Mouse (Mus musculus) midbrain, postnatal 0 days (tissue): ENCODE measurements around the gene Ccdc169. TPM values are rescaled to one million over a fixed set of nuclear protein-coding genes. Genes with fewer than 3 reads are reported as not detected.

Experiments used
- ATAC-seq: fragments of 200-750 bp; cut with Nextera tagmentation; 2 replicates; pipeline ENCODE4 v1.8.0; 2017; ENCODE audit warnings: moderate number of reproducible peaks, mild to moderate bottlenecking, moderate TSS enrichment, moderate library complexity; ENCODE audit not compliant: low FRiP score
- DNase-seq: peaks from one replicate; pipeline ENCODE4 v3.0.0-alpha.2; 2015; ENCODE audit warnings: low spot score
- H3K27ac ChIP-seq: fragments of 300-500 bp; sonication (generic); 2 replicates; pipeline ENCODE4 v1.5.1; 2014; ENCODE audit warnings: low read depth, mild to moderate bottlenecking, low read length, mixed read lengths
- H3K27me3 ChIP-seq: fragments of 300-500 bp; sonication (generic); 2 replicates; pipeline ENCODE4 v1.6.1; 2014; ENCODE audit warnings: low read length, control low read depth, mixed read lengths; ENCODE audit not compliant: insufficient read depth
- H3K36me3 ChIP-seq: fragments of 300-500 bp; sonication (generic); 2 replicates; pipeline ENCODE4 v1.6.1; 2014; ENCODE audit warnings: low read length, control low read depth, mixed read lengths; ENCODE audit not compliant: insufficient read depth
- H3K4me1 ChIP-seq: fragments of 300-500 bp; sonication (generic); 2 replicates; pipeline ENCODE4 v1.6.1; 2014; ENCODE audit warnings: mild to moderate bottlenecking, control low read depth, antibody characterized with exemption, low read length, mixed read lengths; ENCODE audit not compliant: insufficient read depth
- H3K4me2 ChIP-seq: fragments of 300-500 bp; sonication (generic); 2 replicates; pipeline ENCODE4 v1.6.1; 2014; ENCODE audit warnings: low read depth, mild to moderate bottlenecking, low read length, mixed read lengths; ENCODE audit not compliant: poor library complexity, severe bottlenecking
- H3K4me3 ChIP-seq: fragments of 300-500 bp; sonication (generic); 2 replicates; pipeline ENCODE4 v1.5.1; 2014; ENCODE audit warnings: low read depth, mild to moderate bottlenecking, low read length, moderate library complexity
- H3K9ac ChIP-seq: fragments of 300-500 bp; sonication (generic); replicated peaks from 2 replicates; pipeline ENCODE4 v1.6.1; 2014; ENCODE audit warnings: mild to moderate bottlenecking, low read length, moderate library complexity, mixed read lengths; ENCODE audit not compliant: poor library complexity, severe bottlenecking
- H3K9me3 ChIP-seq: fragments of 300-500 bp; sonication (generic); 2 replicates; pipeline ENCODE4 v1.6.1; 2016; ENCODE audit warnings: low read length, control low read depth
- CTCF ChIP-seq: IDR thresholded peaks from 2 replicates; pipeline ENCODE4 v1.5.1; 2016; ENCODE audit warnings: antibody characterized with exemption, mild to moderate bottlenecking
- WGBS: fragments of 180-500 bp; shearing (Covaris S2); extraction: QIAGEN DNeasy Blood & Tissue Kit; methylation state at CpG from one replicate; pipeline ENCODE4 v1.1.7; 2014; 5-methylcytosine and 5-hydroxymethylcytosine counted together
- polyA plus RNA-seq: library from polyadenylated mRNA; unstranded; fragments of >200 nt; fragmentation: Nextera tagmentation; extraction: Ambion mirVana; gene quantifications from 2 replicates; pipeline ENCODE4 v1.2.1, GENCODE M21; 2015
- total RNA-seq: library from RNA; depleted of rRNA; stranded (reverse); fragments of >200 nt; gene quantifications from 2 replicates; pipeline ENCODE4 v1.2.3, GENCODE M21; 2014; rRNA removed

The Ccdc169 gene
- 0.05 and 2.2 TPM in 2 replicates for total RNA-seq
- polyA plus RNA-seq = 0.11 and 0.16 TPM in 2 replicates

- Histone ChIP-seq H3K4me2 (no peak within 1 kb of the TSS), H3K9ac (no peak within 1 kb of the TSS), H3K36me3 (peaks cover 23% of the 10 kb centered on the region), H3K27me3 (no peaks in the 10 kb centered on the region), H3K4me1 (no peaks in the 10 kb centered on the region), H3K4me3 (no peak within 1 kb of the TSS), H3K27ac (no peak within 1 kb of the TSS), H3K9me3 (no peaks in the 10 kb centered on the region)
- TF ChIP-seq CTCF = no peak
- no peak for ATAC-seq
- DNase-seq = no peak
Measured at GRCm38 (mm10) chr3:55137039-55137438, at the start of gene Ccdc169. TSS of gene Ccdc169 (plus strand) at chr3:55137339.

GRCm38 (mm10) chr3:55087360-55087759 lies 49.8 kb upstream of the Ccdc169 start:
- H3K9ac ChIP-seq = no peak overlapping the region
- H3K36me3 ChIP-seq = no peaks in the 10 kb centered on the region
- DNase-seq (peak; percentile 43), ATAC-seq (no peak)
- no peaks in the 10 kb centered on the region for H3K9me3 ChIP-seq
- no peak overlapping the region for H3K4me3 ChIP-seq
- WGBS = 60% methylated on average over 4 of the region's 4 CpGs
- no peaks in the 10 kb centered on the region for H3K27me3 ChIP-seq
- no peaks in the 10 kb centered on the region for H3K4me1 ChIP-seq
- H3K27ac ChIP-seq = no peak overlapping the region
- peak; percentile 70 for TF ChIP-seq CTCF
- no peak overlapping the region for H3K4me2 ChIP-seq

GRCm38 (mm10) chr3:55088359-55088758 lies 48.8 kb upstream of the Ccdc169 start:
- Histone ChIP-seq H3K27ac (no peak overlapping the region), H3K4me3 (no peak overlapping the region), H3K27me3 (no peaks in the 10 kb centered on the region), H3K4me2 (no peak overlapping the region), H3K36me3 (no peaks in the 10 kb centered on the region), H3K9me3 (no peaks in the 10 kb centered on the region), H3K4me1 (no peaks in the 10 kb centered on the region), H3K9ac (no peak overlapping the region)
- DNase-seq (no peak), ATAC-seq (no peak)
- WGBS = 81% methylated on average over 4 of the region's 4 CpGs
- no peak for TF ChIP-seq CTCF

- H3K4me1 ChIP-seq = no peaks in the 10 kb centered on the region
- no peak for TF ChIP-seq CTCF
Measured at GRCm38 (mm10) chr3:55088843-55089242, 48.3 kb upstream of the Ccdc169 start.

GRCm38 (mm10) chr3:55089291-55089690 lies 47.8 kb upstream of the Ccdc169 start:
- TF ChIP-seq CTCF = no peak

More at GRCm38 (mm10) chr3:55088843-55089242, 48.3 kb upstream of the Ccdc169 start:
- DNase-seq = no peak
- H3K27ac ChIP-seq = no peak overlapping the region
- no peak overlapping the region for H3K9ac ChIP-seq
- H3K4me3 ChIP-seq = no peak overlapping the region
- H3K4me2 ChIP-seq = no peak overlapping the region
- WGBS = 75% methylated on average over 3 of the region's 3 CpGs
- H3K36me3 ChIP-seq = no peaks in the 10 kb centered on the region
- no peaks in the 10 kb centered on the region for H3K27me3 ChIP-seq
- H3K9me3 ChIP-seq = no peaks in the 10 kb centered on the region
- no peak for ATAC-seq

GRCm38 (mm10) chr3:55093161-55093560 lies 44.0 kb upstream of the Ccdc169 start:
- H3K4me2 ChIP-seq = no peak overlapping the region
- H3K27ac ChIP-seq = no peak overlapping the region
- DNase-seq (no peak), ATAC-seq (no peak)
- no peaks in the 10 kb centered on the region for H3K36me3 ChIP-seq
- no peaks in the 10 kb centered on the region for H3K27me3 ChIP-seq
- TF ChIP-seq CTCF = no peak
- no peaks in the 10 kb centered on the region for H3K9me3 ChIP-seq
- 71% methylated on average over 1 of the region's 1 CpGs for WGBS
- H3K4me3 ChIP-seq = no peak overlapping the region
- H3K9ac ChIP-seq = no peak overlapping the region
- no peaks in the 10 kb centered on the region; the same call in 1 of the 2 replicates for H3K4me1 ChIP-seq

More at GRCm38 (mm10) chr3:55089291-55089690, 47.8 kb upstream of the Ccdc169 start:
- ATAC-seq (no peak), DNase-seq (no peak)
- H3K4me1 ChIP-seq = no peaks in the 10 kb centered on the region
- no peak overlapping the region for H3K9ac ChIP-seq
- H3K4me2 ChIP-seq = no peak overlapping the region
- H3K9me3 ChIP-seq = no peaks in the 10 kb centered on the region
- 82% methylated on average over 4 of the region's 4 CpGs for WGBS
- H3K4me3 ChIP-seq = no peak overlapping the region
- H3K27me3 ChIP-seq = no peaks in the 10 kb centered on the region
- H3K36me3 ChIP-seq = no peaks in the 10 kb centered on the region
- H3K27ac ChIP-seq = no peak overlapping the region
